Mouse (Mus musculus) urinary bladder, postnatal 4 days (tissue): Measurements from ENCODE around the gene Ankrd40.
A peak's percentile ranks its signal among the peaks of the same experiment; 100 is the strongest.

Experiments
- DNase-seq, 2 experiments: peaks; one replicate each; pipeline ENCODE4 v3.0.0; 2021 to 2022; ENCODE audit warnings: low spot score in 2 of 2

Ankrd40 gene

DNA sequence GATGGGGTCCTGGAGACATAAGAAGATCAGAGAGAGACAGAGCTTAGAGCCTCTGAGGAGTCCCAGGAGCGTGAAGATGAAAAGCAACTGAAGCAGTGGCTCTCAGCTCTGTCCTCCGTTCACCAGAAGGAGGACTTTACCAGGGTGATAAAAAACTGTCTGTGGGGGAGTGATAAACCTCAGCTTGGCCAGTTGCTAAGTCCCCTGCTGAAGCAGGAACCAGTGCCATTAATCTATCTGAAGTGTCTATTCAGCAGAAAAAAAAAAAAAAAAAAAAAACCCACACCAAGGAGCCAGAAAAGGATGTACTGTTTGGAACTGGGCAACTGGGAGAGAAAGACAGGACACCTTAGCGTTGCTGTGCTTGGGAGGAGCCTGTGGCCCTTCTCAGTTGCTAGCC lies 23.3 kb downstream of the Ankrd40 start:
- DNase-seq: no peak

DNA sequence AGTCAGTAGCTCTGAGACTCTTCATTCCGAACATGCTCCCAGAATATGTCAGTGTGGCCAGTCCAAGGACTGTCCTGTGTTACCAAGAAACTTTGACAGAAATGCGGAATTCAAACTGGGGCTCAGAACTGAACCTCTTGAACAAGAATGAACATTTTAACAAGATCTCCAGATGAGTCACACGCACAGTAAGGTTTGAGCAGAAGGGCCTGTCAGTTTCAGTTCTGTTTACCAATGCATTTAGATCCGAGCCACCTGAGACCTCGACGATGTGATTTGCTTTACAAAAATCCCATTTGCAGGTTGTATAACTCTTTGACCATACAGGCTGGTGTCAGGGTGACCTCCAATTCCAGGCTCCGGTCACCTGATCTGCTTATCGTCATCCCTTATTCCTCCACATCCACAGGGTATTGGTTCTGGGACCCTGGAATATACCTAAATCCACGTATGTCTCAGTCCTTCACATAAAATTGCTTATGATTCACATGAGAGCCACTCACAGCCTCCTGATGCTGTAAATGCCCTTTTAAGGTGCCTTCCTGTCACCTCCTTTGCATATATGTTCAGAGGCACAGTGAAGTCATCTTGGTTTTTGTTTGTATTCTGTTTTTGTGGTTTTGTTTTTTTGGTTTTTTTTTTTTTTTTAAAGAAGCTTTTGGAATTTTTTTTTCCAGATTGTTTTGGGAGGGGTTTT lies 27.9 kb downstream of the Ankrd40 start:
- DNase-seq: no peak

- DNase-seq: no peak
Measured at GRCm38 (mm10) chr11:94359168-94359567, 31.4 kb downstream of the Ankrd40 start.

- no peak for DNase-seq
Measured at GRCm38 (mm10) chr11:94361166-94361870, 33.5 kb downstream of the Ankrd40 start.

DNA sequence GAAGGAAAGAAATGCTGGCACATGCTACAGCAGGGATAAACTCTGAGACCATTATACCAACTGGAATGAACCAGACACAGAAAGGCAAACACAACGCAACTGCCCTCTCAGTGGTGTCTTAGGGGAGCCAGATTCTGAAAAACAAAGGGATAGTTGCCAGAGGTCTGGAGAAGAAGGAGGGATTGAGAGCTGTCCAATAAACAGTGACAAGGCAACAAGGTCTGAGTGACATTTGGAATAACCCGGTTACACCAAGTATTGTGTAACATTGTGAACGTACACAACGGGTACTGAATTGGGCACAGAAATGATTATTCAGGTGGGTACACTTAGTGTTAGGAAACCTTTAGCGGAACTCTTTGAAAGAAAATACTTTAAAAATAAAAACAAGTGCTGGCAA lies 34.3 kb downstream of the Ankrd40 start:
- no peak for DNase-seq

- peak in 1 of 2 experiments; percentile 56 for DNase-seq
Measured at GRCm38 (mm10) chr11:94363690-94364089, 35.9 kb downstream of the Ankrd40 start.

GRCm38 (mm10) chr11:94365340-94365739 lies 37.5 kb downstream of the Ankrd40 start:
- no peak for DNase-seq

- DNase-seq: no peak
Measured at GRCm38 (mm10) chr11:94369981-94370380, 42.2 kb downstream of the Ankrd40 start.

DNA sequence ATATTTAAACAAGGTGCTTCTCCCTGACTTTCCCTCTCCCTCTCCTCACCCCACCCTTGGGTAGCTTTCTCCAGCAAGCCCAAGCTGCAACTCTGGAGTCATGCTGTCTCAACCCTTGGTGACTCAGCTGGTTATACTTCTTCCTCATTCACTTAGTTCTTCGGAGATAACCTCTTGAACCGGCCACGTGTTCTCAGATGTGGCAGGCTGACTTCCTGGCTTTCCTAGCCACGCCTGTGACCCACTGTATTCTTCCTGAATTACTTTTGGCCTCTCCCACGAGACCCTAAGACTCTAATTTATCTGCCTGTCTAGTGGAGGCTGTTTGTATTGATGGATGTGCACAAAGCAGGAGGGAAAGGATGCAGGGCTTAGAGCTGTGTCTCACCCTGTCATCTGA lies 43.0 kb downstream of the Ankrd40 start:
- DNase-seq: no peak

- no peak for DNase-seq
Measured at GRCm38 (mm10) chr11:94374276-94374948, 46.6 kb downstream of the Ankrd40 start.

- no peak for DNase-seq
Measured at GRCm38 (mm10) chr11:94379061-94379460, 51.3 kb downstream of the Ankrd40 start.

DNA sequence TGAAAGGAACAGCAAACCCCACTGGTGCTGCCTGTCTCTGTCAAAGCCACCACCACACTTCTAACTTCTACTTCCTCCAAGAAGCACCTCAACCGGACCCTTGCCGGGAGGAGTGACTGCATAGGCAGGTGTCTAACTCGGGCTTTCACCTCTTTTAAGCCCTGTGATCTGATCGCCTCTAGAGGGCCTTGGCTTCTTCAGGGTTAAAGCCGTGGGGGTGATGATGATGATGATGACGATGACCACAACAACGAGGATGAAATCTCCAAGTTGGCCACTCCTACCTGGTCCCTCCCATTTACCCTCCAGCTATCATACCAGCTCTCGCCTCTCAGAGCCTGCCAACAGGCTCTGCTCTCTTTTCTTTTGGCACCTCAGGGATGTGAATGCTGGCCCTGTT lies 51.9 kb downstream of the Ankrd40 start:
- DNase-seq: no peak

DNA sequence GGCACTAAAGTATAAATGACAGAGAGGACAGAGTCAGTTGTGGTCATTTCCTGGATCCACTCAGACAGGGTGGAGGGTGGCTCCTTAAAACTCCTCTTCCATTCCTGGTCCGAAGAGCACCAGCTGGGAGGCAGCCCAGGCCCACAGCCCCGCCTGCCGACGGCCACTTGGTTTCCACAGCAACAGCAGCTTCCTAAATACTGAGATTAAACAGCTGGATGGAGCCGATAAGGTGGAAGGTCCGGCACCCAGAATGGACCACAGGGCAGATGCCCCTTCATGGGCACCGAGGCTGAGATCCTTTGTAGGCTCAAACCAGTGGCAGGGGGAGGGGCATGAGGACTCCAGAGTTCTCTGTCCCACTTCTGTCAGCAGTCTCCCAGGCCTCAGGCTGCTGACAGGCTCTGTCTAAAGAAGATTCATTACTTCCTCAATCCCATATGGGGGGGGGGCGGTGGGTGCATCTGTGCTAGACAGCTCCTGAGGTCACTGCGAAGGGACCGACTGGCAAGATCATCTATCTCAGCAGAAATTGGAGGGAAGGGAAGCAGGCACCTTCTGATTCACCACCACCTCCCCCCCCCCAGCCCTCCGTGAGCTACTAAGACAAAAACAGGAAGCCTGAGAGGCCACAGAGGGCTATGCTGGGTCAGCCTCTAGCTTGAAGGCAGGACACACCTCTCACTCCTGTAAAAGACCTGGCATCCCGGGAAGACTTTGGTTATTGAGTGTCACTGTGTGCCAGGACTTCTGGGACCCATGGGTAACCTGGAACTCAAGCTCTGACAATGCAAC lies 58.4 kb downstream of the Ankrd40 start:
- peak in 1 of 2 experiments; percentile 47 for DNase-seq

- DNase-seq: no peak
Measured at GRCm38 (mm10) chr11:94387756-94388155, 60.0 kb downstream of the Ankrd40 start.

DNA sequence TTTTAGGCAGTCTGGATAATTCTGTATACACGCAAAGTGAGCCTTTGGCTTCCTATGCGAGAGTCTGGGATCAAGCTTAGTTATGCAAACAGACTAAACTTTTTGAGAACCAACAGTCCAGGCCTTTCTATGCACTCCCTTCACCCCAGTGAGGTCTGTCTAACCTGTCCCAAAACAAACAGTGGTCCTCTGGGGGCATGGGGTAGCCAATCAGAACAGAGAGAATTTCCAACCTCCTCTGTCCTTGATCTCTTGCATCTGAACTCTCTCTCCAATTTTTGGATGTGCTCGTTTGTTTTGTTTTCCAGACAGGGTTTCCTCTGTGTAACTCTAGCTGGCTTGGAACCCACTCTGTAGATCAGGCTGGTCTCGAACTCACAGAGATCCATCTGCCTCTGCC lies 61.2 kb downstream of the Ankrd40 start:
- no peak for DNase-seq

DNA sequence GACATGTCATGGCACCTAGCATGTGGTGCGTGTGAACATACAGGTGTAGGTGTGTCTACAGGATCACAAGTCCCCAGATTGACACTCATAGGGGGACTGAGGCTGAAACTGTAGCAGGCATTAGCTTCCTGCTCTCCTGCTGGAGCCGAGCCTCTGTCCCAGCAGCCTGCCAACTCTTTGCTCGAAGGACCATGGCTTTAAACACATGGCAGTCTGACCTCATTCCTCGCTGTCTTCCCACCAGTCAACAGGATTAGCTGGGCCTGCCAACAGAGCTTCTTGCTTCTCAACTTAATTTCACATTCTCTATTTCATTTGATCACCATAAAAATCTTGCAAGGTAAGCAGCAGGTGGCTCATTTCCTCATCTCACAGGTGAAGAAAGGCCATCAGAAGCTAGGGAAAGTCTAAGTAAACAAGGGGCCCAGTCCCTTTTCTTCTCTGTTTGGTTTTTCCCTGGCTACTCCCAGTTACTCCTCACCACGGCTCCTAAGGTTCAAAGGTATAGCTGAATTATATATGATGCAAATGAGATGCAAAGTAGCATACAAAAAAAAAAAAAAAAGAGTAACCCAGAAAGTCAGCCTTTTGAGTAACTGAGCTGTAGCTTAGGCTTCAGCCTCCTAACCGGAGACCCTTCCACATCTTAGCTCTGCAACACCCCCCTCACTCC lies 62.1 kb downstream of the Ankrd40 start:
- DNase-seq: no peak

DNA sequence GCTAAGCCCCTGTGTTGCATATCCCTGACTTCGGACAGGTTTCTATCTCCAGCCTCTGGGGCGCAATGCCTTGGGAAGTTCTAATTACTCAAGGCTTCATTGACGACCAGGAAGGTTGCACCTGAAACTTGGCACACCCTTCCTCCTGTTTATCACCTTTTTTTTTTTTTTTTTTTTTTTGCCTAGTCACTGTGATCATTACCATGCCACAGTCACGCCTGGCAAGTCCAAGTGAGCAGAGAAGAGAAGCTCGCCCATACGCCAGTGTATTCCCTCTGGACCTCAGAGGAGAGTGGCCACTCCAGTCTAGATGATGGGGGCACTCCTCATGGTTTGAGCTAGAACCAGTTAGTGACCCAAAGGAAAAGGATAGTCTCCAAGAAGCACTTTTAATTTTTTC lies 63.0 kb downstream of the Ankrd40 start:
- DNase-seq: no peak
